Mouse (Mus musculus): ENCODE results near the gene Mtus2. TPM values are rescaled to one million over a fixed set of nuclear protein-coding genes. Genes with fewer than 3 reads are reported as not detected.
"Not testable (repeated sequence)": the region's sequence is repeated elsewhere in the genome, so short reads cannot be mapped to it uniquely, and the experiment has no call there.

Gene Mtus2
- polyA plus RNA-seq, 1 experiment from 2014 or later, result 11.4 TPM

DNA sequence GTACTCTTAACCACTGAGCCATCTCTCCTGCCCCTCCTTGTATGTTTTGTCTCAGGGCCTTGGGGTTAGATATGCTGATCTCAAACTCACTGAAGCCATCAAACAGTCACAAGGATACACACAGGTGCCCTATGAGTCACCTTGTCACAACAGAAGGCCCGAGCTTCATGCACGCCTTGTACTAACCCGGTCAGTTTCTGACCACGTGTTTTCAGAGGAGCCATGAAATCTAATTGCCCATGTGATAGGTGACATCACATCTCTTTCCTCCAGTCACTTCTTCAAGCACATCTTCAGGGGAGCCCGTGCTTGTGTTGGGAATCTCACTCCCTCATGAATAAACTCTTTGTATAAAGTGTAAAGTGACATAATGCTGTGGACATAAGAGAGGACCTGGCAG lies 32.5 kb upstream of the Mtus2 start:
- Histone ChIP-seq H3K27ac (ENCODE audit: low read length) (no peak overlapping the region), H3K9ac (ENCODE audit: low read length) (no peak overlapping the region), H3K27me3 (ENCODE audit: control insufficient read depth, insufficient read depth, low read length) (no peaks in the 10 kb centered on the region), H3K4me2 (ENCODE audit: low read depth, low read length) (no peak overlapping the region), H3K4me1 (ENCODE audit: control insufficient read depth, insufficient read depth, low read length) (no peaks in the 10 kb centered on the region), H3K36me3 (ENCODE audit: control insufficient read depth, insufficient read depth, low read length) (no peaks in the 10 kb centered on the region), H3K9me3 (replicated peaks; ENCODE audit: control insufficient read depth, low read length) (no peaks in the 10 kb centered on the region), H3K4me3 (replicated peaks; ENCODE audit: low read length) (no peak overlapping the region)
- WGBS, result 63% methylated on average over 5 of the region's 5 CpGs
- ATAC-seq (ENCODE audit: insufficient read depth, low FRiP score), result no peak

DNA sequence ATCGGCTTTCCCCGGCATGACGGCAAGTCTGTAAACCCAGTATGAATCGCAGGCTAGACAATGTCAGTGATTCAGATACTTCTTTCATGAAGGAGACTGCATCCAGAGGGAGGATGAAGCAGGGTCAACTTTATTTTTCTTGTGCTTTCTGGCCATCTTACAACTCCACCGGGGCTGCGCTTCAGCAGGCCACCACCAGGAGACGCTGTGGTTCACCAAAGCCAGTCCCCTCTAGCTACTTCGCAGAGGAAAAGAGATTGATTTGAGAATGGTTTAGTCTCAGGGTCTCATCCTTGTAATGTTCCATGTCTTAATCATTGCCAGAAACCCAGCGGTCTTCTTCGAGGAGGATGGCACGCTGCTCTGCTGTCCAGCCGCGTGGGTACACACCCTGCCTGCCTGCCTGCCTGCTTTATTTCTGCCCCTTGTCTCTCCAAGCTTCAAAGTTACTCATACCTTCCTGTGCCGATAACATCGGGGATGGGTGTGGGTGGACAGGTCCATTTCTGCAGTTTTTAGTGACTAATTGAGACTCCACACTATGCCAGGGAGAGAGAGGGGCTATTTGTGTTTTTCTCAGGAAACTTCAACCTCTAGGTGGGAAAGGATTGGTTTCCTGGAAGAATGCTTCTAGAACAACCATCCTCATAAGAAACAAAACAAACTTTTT lies 31.1 kb upstream of the Mtus2 start:
- Histone ChIP-seq H3K4me3 (replicated peaks; ENCODE audit: low read length) (no peak overlapping the region), H3K9me3 (replicated peaks; ENCODE audit: control insufficient read depth, low read length) (no peaks in the 10 kb centered on the region), H3K4me1 (ENCODE audit: control insufficient read depth, insufficient read depth, low read length) (no peaks in the 10 kb centered on the region), H3K9ac (ENCODE audit: low read length) (no peak overlapping the region), H3K36me3 (ENCODE audit: control insufficient read depth, insufficient read depth, low read length) (no peaks in the 10 kb centered on the region), H3K27ac (ENCODE audit: low read length) (no peak overlapping the region), H3K4me2 (ENCODE audit: low read depth, low read length) (no peak overlapping the region), H3K27me3 (ENCODE audit: control insufficient read depth, insufficient read depth, low read length) (no peaks in the 10 kb centered on the region)
- 67% methylated on average over 15 of the region's 15 CpGs for WGBS
- ATAC-seq (ENCODE audit: insufficient read depth, low FRiP score), result no peak

DNA sequence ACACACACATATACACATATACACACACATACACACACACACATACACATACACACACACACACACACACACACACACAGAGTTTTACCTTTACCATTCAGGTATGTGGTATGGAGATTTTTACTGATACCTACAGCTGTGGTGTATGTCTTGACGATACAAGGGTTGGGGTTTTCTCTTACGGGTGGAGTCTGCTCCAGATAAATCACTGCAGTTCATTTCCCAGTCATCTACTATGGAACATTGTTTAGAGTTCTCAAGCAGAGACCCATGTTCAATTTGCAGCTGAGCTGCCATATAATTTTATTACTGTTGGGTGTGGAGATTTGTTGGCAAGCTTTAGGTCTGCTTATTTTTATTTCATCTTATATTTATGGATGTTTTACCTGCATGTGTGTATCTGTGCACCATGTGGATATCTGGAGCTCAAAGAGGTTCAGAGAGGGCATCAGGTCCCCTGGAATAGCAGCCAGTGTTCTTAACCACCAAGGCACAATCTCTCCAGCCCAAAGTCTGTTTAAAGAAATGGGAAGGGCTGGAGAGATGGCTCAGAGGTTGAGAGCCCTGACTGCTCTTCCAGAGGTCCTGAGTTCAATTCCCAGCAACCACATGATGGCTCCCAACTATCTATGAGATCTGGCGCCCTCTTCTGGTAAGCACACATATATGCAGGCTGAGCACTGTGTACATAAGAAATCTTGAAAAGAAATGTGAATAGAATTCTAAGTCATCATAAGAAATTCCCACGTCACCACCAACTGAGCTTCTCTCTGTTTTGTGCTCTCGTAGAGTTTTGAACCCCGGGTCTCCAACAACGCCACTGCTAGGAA lies 28.2 kb upstream of the Mtus2 start:
- Histone ChIP-seq H3K27ac (ENCODE audit: low read length) (no peak overlapping the region), H3K9me3 (replicated peaks; ENCODE audit: control insufficient read depth, low read length) (no peaks in the 10 kb centered on the region), H3K4me3 (replicated peaks; ENCODE audit: low read length) (no peak overlapping the region), H3K4me2 (ENCODE audit: low read depth, low read length) (no peak overlapping the region), H3K36me3 (ENCODE audit: control insufficient read depth, insufficient read depth, low read length) (no peaks in the 10 kb centered on the region), H3K27me3 (ENCODE audit: control insufficient read depth, insufficient read depth, low read length) (no peaks in the 10 kb centered on the region), H3K9ac (ENCODE audit: low read length) (no peak overlapping the region), H3K4me1 (ENCODE audit: control insufficient read depth, insufficient read depth, low read length) (no peaks in the 10 kb centered on the region)
- 78% methylated on average over 7 of the region's 7 CpGs for WGBS
- ATAC-seq (ENCODE audit: insufficient read depth, low FRiP score), result no peak

GRCm38 (mm10) chr5:147935096-147935495 lies 22.0 kb upstream of the Mtus2 start:
- H3K27ac ChIP-seq (ENCODE audit: low read length), result no peak overlapping the region
- no peaks in the 10 kb centered on the region for H3K27me3 ChIP-seq (ENCODE audit: control insufficient read depth, insufficient read depth, low read length)
- H3K9ac ChIP-seq (ENCODE audit: low read length), result no peak overlapping the region
- H3K36me3 ChIP-seq (ENCODE audit: control insufficient read depth, insufficient read depth, low read length), result no peaks in the 10 kb centered on the region
- H3K4me2 ChIP-seq (ENCODE audit: low read depth, low read length), result no peak overlapping the region
- no peaks in the 10 kb centered on the region for H3K9me3 ChIP-seq (replicated peaks; ENCODE audit: control insufficient read depth, low read length)
- WGBS, result 83% methylated on average over 13 of the region's 13 CpGs
- no peaks in the 10 kb centered on the region for H3K4me1 ChIP-seq (ENCODE audit: control insufficient read depth, insufficient read depth, low read length)
- no peak overlapping the region for H3K4me3 ChIP-seq (replicated peaks; ENCODE audit: low read length)
- ATAC-seq (ENCODE audit: insufficient read depth, low FRiP score), result no peak

DNA sequence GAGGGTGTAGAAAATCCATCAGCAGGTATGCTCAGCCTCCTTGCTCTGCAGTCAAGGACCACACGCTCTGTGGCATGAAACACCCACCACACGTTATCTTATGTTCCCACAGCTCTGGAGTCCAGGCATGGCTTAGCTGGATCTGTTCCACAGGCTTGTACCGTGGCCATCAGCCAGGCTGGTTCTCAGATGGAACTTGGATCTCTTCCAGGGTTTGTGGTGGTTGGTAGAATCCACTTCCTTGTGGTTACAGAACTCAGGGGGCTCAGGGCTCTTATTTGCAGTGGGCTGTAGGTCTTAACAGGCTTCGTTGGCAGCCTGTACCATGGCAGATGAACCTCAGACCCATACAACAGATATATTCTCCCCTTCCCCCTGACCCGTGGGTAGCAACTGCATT lies 17.9 kb upstream of the Mtus2 start:
- ATAC-seq (ENCODE audit: insufficient read depth, low FRiP score), result no peak
- no peaks in the 10 kb centered on the region for H3K27me3 ChIP-seq (ENCODE audit: control insufficient read depth, insufficient read depth, low read length)
- H3K4me3 ChIP-seq (replicated peaks; ENCODE audit: low read length), result no peak overlapping the region
- 66% methylated on average over 5 of the region's 5 CpGs for WGBS
- no peaks in the 10 kb centered on the region for H3K4me1 ChIP-seq (ENCODE audit: control insufficient read depth, insufficient read depth, low read length)
- H3K27ac ChIP-seq (ENCODE audit: low read length), result no peak overlapping the region
- no peak overlapping the region for H3K9ac ChIP-seq (ENCODE audit: low read length)
- H3K9me3 ChIP-seq (replicated peaks; ENCODE audit: control insufficient read depth, low read length), result no peaks in the 10 kb centered on the region
- H3K36me3 ChIP-seq (ENCODE audit: control insufficient read depth, insufficient read depth, low read length), result no peaks in the 10 kb centered on the region
- no peak overlapping the region for H3K4me2 ChIP-seq (ENCODE audit: low read depth, low read length)

GRCm38 (mm10) chr5:147945000-147945666 lies 12.0 kb upstream of the Mtus2 start:
- Histone ChIP-seq H3K4me2 (ENCODE audit: low read depth, low read length) (no peak overlapping the region), H3K9me3 (replicated peaks; ENCODE audit: control insufficient read depth, low read length) (no peaks in the 10 kb centered on the region), H3K4me1 (ENCODE audit: control insufficient read depth, insufficient read depth, low read length) (no peaks in the 10 kb centered on the region), H3K27ac (ENCODE audit: low read length) (no peak overlapping the region), H3K9ac (ENCODE audit: low read length) (no peak overlapping the region), H3K27me3 (ENCODE audit: control insufficient read depth, insufficient read depth, low read length) (no peaks in the 10 kb centered on the region), H3K36me3 (ENCODE audit: control insufficient read depth, insufficient read depth, low read length) (no peaks in the 10 kb centered on the region), H3K4me3 (replicated peaks; ENCODE audit: low read length) (no peak overlapping the region)
- 21% methylated on average over 5 of the region's 5 CpGs for WGBS
- no peak for ATAC-seq (ENCODE audit: insufficient read depth, low FRiP score)

DNA sequence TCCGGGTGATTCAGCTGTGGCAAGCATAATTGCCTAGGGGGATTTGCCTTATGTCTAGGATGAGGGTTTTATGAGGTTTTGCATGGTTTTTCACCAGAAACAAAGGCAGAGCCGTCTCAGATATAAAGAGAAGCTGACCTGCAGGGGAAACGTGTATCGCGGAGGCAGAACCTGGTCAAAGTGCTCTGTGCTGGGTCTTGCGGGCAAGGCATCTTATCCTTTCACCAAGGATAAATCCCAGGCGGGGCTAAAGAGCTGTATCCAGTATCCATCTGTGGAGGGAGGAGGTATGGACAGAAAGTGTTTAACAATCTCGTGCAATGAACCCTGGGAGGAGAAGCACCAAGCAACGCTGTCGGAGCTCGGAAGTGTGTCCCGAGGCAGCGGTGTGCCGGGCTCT lies 7.2 kb upstream of the Mtus2 start:
- Histone ChIP-seq H3K27ac (ENCODE audit: low read length) (no peak overlapping the region), H3K4me1 (ENCODE audit: control insufficient read depth, insufficient read depth, low read length) (no peaks in the 10 kb centered on the region), H3K27me3 (ENCODE audit: control insufficient read depth, insufficient read depth, low read length) (no peaks in the 10 kb centered on the region), H3K4me2 (ENCODE audit: low read depth, low read length) (no peak overlapping the region), H3K36me3 (ENCODE audit: control insufficient read depth, insufficient read depth, low read length) (no peaks in the 10 kb centered on the region), H3K4me3 (replicated peaks; ENCODE audit: low read length) (no peak overlapping the region), H3K9me3 (replicated peaks; ENCODE audit: control insufficient read depth, low read length) (no peaks in the 10 kb centered on the region), H3K9ac (ENCODE audit: low read length) (no peak overlapping the region)
- 69% methylated on average over 14 of the region's 14 CpGs for WGBS
- ATAC-seq (ENCODE audit: insufficient read depth, low FRiP score), result no peak

DNA sequence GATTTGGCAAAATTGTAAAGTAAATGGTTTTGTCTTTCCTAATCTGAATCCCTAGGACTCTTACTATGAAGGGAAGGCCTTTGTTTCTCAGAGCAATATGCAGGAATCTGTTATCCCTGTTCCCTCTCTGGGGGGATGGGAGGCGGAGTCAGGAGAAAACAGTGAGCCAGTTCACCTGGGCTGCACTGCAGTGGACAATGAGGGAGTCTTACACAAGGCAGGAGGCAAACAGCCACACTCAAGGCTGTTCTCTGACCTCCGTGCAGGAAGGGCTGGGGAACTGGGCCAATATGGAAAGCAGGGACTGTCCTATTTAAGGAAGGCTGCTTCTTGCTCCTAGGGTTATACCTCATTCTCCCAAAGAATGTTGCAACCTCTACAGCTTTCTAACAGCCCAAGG lies 5.4 kb upstream of the Mtus2 start:
- Histone ChIP-seq H3K4me2 (ENCODE audit: low read depth, low read length) (no peak overlapping the region), H3K4me3 (replicated peaks; ENCODE audit: low read length) (no peak overlapping the region), H3K4me1 (ENCODE audit: control insufficient read depth, insufficient read depth, low read length) (0 out of 2 replicates have a peak, but pooled peaks cover under 1% of the 10 kb centered on the region), H3K27me3 (ENCODE audit: control insufficient read depth, insufficient read depth, low read length) (peaks cover 18% of the 10 kb centered on the region), H3K36me3 (ENCODE audit: control insufficient read depth, insufficient read depth, low read length) (no peaks in the 10 kb centered on the region), H3K9me3 (replicated peaks; ENCODE audit: control insufficient read depth, low read length) (no peaks in the 10 kb centered on the region), H3K9ac (ENCODE audit: low read length) (no peak overlapping the region), H3K27ac (ENCODE audit: low read length) (no peak overlapping the region)
- WGBS, result 42% methylated on average over 2 of the region's 2 CpGs
- no peak for ATAC-seq (ENCODE audit: insufficient read depth, low FRiP score)

DNA sequence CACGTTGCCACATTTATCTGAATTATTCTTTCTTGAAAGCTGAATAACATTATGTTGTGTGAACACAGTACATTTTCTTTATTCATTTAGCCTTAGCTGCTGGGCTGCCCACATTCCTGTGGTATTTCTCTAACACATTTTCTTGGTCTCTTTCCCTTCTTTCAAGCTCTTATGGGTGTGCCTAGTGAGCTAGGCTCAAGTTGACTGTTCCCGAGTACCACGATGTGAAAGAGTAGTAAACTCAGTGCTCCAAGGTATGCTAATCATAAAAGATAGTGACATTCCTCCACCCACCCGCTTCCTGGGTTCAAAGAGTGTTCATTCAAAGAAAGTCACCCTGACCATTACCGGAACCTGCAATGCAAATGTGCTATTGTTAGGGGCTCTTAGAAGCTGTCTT lies 3.9 kb upstream of the Mtus2 start:
- H3K9ac ChIP-seq (ENCODE audit: low read length); H3K36me3 ChIP-seq (ENCODE audit: control insufficient read depth, insufficient read depth, low read length); H3K4me1 ChIP-seq (ENCODE audit: control insufficient read depth, insufficient read depth, low read length); H3K4me3 ChIP-seq (replicated peaks; ENCODE audit: low read length); H3K27ac ChIP-seq (ENCODE audit: low read length); ATAC-seq (ENCODE audit: insufficient read depth, low FRiP score); H3K4me2 ChIP-seq (ENCODE audit: low read depth, low read length); H3K9me3 ChIP-seq (replicated peaks; ENCODE audit: control insufficient read depth, low read length): not testable (repeated sequence)
- H3K27me3 ChIP-seq (ENCODE audit: control insufficient read depth, insufficient read depth, low read length), result peaks cover 28% of the 10 kb centered on the region
- WGBS, result 74% methylated on average over 5 of the region's 5 CpGs
